Mouse (Mus musculus) fibroblast of lung, adult 2 months (primary cell): ENCODE data around the gene Map4k3.
"Not testable (repeated sequence)": the region's sequence is repeated elsewhere in the genome, so short reads cannot be mapped to it uniquely, and the experiment has no call there.

Experiments used
- DNase-seq: peaks from one replicate; pipeline ENCODE4 v3.0.0-alpha.2; 2011; ENCODE audit warnings: low read depth

Gene Map4k3

DNA sequence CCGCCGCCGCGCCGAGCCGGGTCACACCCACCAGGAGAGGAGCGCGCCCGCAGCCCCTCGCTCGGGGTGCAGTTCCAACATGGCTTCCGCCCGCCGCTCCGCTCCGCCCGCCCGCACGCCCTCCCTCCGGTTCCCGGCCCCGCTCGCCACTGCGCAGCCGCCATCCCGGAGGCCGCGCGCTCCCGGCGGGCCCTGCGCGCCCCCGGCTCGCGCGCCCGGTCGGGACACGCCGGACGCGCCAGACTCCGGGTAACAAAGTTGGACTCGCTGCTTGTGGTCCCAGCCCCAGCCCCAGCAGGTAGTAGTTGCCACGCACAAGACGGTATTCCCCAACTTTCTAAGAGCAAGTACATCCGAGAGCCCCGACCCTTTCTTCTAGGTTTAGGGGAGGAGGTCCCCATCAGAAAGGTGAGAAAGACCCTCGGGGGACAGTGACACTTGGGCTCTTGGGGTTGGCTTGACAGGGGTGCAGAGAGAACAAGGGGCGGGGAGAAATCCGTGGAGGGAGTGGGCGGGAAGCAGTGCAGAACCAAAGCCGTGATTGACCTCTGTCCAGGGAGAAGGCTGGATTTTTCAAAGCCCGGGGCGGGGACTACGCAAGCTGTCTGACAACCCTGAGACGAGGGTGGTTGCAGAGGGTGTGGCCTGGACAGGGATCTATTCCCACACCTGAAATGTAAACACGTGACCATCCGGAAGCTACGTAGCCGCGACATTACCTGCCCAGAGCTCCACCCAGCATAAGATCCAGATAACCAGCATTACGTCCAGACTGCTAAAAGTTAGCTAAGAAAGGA lies at the start of gene Map4k3:
Gene Map4k3 (minus strand): TSS at position 424 of the 797 bp plus-strand sequence.
- DNase-seq: no peak

DNA sequence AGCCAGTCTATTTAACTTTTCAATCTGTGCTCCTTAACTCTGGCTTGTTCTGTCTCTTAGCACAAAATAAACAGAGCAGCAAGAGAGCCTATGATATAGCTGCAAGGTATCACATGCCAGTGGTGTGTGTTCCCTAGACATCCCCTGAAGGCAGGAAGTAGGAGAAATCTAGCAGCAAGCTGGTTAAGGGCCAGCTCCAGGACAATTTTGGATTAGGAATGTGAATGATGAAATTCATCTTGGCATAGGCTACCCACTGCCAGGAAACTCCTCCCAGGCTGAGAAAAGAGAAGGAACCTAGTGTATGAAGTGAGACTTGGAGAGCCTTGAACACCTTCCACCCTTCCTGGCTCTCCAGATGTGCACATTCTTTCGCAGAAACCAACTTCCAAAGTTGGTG lies 49.3 kb upstream of the Map4k3 start:
- DNase-seq: no peak

DNA sequence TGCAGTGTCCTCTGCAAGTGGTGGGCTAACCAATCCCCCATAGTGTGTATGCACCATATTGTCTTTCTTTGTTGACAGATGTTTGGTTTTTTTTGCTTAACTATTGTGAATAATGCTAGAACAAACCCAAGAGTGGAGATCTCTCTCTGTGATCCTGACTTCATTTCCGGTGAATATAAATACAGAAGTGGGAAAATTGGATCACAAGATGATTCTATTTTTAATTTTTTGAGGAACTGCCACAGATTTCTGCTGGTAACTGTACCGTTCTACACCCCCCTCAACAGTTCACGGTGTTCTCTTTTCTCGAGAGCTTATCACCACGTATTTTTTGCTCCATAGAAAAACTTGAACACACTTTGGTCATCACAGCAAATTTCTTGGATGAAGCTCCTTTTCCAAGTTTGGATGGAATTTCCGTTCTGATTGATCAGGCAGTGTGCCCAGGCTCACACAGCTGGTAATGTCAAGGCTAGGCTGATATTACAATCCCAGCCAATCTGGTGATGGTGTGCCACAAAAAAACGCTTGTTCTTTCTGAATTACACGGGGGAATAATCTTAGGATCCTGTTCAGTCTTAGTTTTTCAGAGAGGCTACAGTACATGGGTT lies 47.0 kb upstream of the Map4k3 start:
- no peak for DNase-seq

DNA sequence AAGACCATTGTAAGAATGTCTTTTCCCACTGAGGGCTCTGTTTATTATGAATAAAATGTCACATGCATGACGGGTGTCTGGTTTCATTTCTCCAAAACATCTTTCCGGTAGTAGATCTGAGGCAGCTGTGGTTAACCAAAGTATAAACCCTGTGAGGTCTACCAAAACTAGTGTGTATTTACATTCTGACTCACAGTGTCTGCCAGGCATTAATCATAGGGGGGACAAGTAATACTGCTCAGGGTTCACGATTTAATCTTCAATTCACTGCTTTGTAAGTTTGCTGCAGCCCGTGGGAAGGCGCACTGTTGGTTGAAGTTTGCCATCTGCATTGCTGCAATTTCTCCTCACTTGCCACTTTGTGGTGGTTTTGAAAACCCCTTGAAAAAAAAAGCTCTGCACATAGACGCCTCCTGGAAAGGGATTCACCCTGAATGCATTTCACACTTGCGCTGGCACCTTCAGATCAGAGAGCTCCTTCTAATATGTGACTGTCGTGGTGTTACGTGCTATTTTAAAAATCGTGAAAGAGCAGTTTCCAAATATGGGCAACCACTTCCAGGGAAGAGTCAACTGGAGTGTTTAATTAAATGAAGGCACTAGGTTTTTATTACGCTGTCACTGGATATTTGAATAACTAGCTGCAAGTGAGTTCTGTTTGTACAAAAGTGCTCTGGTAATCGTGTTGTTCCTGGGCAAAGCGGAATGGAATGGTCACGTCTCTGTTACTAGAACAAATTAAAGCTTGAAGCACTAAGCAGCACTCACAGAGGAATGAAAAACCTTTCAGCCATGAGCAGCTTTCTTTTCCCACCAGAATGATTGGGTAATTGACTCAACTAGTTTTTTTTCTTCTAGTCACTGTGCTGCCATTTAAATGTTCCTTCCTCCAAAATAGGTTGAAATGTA lies 44.5 kb upstream of the Map4k3 start:
- peak; percentile 92 for DNase-seq

DNA sequence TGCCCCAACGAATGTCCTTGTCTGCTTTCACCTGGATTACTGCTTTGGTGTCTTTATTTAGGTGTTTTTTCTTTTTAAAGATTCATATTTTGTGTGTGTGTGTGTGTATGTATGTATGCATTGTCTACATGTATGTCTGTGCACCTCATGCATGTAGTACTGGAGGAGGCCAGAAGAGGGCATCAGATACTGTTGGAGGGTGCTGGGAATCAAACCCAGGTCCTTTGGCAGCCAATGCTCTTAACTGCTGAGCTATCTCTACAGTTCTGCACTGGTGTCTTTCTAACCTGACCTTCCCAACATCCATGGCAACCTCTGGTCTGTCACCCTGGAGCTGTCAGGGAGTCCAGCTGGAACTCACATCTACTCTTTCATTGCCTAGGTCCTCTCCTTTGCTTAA lies 41.8 kb upstream of the Map4k3 start:
- no peak for DNase-seq

DNA sequence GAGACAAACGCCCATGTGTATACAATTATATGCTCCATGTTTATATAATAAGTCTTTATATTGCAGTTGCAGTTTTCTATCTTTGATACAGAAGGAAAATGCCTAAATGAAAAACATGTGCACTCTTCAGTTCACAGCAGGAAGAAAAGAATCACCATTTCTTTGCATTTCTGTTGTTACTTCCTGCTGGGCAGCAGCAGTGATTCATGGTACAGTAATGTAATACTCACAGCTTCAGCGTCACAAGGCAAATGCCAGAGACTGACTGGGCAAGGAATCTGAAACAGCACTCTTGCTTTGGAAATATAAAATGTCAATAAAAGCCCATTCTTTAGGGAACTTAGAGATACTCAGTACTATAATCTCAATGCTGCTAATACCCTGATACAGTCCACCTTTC lies 36.9 kb upstream of the Map4k3 start:
- DNase-seq: no peak

DNA sequence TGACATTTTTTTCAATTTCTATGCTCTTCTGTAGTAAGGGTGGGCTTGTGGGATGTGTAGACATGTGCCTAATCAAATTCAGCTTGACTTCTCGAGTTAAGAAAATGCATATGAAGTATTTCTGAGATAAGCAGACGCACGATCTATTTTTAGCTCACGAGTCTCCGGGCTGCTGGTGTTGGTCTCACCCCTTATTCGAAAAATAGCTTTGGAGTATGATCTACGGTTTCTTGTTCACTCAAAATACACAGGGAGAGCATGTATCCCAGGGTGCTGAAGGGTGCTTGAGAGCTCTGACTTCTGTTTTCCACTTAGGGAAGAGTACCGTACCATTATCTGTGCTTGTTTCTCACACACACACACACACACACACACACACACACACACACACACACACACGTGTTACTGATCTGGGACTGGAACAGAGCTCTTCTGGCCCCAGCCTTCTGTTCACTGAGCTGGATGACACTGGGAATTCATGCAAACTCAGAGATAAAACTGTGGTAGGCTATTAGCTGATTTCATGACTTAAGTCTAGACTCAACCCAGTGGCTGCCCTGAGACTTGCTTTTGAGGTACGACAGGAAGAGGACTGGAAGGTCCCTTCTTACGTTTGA lies 34.9 kb upstream of the Map4k3 start:
- DNase-seq: no peak

DNA sequence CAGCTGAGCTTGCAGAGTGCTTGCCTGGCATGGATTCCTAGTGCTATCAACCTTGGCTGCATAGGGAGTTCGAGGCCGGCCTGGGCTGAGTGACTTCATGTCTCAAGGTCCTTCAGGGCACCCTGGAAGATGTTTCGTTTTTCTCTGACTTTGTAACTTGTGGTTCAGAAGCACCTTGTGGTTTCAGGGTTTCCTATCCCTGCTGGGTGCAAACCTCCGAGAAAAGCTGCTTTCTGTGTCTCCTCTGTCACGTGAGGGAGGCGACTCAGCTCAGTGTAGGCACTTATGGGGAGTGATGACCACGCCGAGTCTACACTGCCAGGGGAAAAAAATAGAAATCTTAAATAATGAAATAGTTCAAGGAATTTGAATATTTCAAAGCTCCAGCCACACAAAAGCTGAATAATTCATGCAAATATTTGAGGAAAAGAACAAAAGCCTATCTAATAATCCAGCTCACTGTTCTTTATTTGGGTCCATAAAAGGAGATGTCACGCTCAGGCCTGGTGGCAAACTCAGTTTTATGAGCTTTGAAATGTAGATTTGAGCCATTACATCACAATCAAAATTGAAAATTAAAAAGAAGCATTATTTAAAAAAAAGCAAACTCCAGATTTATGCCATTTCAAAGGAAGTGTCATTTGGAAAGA lies 34.2 kb upstream of the Map4k3 start:
- DNase-seq: no peak

DNA sequence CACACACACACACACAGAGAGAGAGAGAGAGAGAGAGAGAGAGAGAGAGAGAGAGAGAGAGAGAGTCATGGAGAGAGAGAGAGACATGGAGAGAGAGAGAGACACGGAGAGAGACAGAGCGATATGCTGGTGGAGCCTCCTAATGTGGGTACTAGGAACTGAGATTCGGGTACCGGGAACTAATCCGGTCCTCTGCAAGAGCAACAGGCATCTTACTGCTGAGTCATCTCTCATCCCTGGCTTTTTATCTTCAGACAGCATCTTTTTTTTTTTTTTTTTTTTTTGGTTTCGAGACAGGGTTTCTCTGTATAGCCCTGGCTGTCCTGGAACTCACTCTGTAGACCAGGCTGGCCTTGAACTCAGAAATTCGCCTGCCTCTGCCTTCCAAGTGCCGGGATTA lies 32.9 kb upstream of the Map4k3 start:
- not testable (repeated sequence) for DNase-seq

DNA sequence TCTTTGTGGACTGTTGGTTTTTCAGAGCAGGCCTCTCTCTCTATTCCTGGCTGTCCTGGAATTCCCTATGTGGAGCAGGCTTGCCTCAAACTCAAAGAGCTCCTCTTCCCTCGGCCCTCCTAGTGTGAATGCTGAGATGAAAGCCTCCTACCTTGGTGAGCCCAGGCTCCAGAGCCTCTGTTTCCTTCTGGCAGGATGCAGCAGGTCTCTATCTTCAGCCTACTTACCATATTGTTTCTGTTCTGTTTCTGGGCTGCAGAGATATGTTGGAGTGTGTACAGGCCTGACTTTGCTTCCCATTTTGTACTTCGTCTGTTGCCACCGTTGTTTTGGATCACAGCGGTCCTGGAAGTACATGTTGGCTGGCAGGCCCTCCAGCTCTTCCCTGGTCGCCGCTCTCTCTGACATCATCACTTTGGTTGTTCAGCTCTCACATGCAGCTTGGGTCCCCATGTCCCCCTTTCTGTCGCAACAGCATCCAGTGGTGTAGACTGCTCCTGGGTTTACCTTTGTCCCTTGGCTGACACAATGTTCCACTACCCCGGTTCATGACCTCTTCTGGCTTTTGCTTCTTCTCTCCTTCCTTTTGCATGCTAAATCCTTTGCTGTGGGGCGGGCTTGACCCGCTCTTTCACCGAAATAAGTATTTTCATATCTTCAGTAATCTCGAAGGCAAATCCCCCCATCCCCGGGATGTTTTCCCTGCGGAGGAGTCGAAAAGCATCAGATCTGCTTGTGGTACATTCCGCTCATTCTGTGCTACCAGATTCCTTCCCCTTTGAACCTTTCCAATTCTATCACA lies 32.3 kb upstream of the Map4k3 start:
- DNase-seq: no peak

DNA sequence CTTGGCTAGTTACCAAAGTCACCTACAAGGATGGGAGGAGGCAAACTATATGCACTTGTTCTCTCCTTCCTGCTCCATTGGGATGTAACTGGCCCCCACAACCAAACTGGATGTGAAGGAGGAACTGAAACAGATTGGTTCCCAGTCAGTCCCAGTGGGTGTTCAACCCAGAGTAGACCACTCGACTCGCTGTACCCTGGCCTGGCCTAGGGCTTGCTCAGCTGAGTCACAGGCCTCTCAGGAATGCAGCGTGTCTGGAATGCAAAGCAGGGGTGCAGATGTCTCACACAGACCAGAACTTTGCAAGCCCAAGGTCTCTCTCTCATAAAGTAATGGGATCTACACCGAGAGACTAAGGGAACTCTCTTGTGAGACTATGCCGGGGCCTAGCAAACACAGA lies 27.8 kb upstream of the Map4k3 start:
- no peak for DNase-seq

DNA sequence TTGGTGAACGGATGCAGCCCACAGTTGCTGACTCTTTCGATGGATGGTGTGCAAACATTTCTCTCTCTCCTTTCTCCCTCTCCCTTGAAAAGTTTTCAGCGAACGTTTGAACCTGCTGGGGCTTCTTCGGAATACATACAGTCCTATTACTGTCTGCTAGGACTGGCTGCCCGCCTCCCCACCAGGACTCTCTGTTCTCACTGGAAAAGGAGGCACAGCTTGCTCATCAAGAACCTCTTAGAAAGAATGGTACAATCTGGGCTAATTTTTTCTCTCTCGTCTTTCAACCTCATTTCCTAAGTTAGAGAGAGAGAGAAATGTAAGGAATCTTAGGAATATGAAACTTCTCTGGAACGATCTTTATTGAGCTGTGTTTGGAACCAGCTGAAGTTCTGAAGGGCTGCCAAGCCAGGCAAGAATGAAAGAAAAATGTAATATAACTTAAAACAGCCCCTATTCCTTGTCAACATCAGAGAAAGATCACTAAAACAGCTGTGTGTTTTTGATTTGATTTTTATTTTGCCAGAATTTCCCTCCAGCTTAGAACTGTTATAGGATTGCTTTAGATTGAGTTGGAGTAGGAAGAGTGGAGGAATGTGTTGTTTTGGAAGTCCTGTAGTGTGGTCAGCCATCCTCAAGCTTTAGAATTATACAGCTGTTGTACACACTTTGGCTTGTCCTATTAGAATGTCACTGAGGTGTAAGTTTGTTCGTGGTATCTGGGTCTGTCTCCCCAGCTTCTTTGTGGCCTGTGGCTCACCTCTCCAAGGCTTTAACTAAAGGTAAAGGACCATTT lies 27.0 kb upstream of the Map4k3 start:
- DNase-seq: no peak

DNA sequence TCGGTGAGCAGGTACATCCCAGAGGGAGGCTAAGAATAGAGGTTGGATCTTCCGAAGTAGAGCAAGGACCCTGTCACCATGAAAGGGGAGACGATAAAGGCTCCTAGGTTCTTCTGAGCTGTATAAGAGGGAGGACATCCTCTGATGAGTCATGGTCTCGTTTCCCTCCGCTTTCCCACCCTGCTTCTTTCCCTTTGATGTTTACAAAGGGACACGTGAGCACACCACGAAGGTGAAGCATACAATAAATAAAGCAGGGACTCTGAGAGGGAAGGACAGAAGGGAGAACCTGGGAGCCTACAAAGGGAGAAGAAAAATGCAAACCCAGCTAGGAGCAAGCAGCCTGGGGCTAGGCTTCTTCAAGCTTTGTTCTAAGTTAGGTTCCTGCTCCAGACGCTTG lies 26.3 kb upstream of the Map4k3 start:
- no peak for DNase-seq

DNA sequence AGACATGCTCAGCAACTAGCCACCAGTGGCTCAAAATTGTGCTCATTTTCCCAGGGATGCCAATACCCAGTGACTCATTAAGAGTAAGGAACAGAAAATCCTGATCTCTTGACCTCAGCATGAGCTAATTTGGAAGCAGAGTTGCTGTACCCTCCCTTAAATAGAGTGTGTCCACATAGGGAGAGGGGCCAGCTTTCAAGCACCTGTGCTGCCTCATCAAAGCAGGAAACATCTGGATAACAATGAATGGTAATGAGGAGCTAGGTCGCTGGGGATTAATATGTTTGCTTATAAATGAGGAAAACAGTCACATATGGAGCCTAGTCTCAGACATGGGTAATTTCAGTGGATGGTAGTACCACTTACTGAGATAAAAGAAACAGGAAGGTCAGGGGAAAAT lies 24.2 kb upstream of the Map4k3 start:
- DNase-seq: no peak

DNA sequence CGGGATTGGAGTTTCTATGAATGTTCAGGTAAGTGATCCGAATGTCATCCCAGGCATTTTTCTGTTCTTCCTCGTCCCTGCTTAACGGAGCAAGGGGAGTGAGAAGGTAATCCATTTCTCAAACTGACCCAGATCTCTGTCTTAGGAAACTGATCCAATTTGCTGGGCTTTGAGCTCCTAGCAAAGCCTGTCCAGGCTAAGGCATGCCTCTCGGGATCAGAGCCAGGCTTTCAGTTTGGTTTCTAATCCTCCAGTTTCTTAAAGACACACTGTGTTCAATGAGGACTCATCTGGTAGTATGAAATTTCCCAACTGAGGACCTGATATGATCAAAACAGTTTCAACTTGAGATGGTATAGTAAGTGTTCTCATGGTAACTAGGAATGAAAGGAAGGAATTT lies 11.1 kb upstream of the Map4k3 start:
- DNase-seq: no peak

DNA sequence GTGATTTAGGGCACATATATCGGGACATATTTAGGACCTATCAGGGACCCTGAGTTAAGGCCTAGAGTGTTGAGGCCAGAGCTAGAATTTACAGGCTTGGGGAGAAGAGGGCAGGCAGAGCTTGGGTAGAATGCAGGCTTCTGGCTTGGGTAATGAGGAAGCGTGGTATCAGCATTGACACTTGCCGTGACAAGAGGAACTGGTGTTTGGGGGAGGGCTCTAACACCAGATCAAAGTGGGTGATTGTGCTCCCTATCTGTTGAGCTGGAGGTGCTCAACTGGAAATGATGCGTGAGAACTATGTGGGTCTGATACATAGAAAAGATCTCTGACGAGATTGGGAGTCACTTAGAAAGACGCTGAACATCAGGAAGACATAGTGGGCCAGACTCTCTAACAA lies 6.4 kb upstream of the Map4k3 start:
- no peak for DNase-seq

DNA sequence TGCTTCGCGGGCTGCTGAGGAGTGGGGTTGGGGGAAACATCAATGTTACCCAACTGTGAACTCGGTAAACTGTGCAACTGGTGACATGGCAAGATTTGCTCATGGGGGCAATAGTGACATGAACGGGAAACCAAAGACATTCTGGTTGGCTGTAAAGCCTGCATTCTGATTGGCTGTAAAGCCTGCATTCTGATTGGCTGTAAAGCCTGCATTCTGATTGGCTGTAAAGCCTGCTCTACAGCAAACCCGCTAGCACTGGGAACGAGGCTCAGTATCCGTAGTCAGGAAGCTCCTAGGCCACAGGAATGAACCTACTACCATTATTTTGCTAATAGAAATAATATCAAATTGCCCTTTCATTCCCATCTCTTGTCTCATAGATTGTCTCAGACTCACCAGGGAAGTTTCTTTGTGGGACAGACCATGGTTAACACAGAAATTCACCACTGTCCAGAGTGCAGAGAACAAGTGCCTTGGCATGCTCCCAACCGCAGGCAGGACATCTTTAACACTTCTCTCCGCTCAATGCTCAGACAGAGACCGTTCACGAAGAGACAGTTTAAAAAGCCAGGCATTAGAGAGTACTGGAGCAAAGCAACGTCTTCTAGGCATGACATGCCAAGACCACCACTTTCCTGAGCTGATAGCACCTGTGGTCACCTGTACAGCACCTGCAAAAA lies 5.0 kb upstream of the Map4k3 start:
- DNase-seq: no peak

DNA sequence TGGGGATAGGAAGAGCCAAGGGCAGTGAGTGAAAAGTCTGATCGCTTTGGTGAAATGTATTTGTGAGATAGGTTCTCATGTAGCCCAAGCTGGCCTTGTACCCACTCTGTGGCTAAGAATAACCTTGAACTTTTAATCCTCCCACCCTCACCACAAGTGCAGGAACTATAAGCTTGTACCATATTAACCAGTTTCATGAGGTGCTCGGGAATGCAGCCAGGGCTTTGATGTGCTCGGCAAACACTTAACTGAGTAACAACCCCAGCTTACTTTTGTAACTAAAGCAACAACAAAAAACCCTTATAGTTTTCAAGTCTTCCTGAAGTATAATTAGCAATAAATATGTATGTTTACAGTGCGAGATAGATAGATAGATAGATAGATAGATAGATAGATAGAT lies 4.0 kb upstream of the Map4k3 start:
- DNase-seq: no peak

DNA sequence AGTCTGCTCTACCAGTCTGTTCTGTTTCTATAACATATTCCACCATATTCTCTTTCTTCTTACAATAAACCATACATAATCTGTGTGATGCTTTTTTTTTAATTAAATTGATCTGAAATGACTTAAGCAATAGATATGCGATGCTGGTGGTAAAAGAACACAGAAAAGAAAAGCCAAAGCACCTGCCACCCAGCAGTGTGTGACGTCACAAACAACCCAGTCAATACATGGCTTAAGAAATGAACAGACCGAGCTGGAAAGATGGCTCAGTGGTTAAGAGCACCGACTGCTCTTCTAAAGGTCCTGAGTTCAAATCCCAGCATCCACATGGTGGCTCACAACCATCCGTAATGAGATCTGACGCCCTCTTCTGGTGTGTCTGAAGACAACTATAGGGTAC lies 2.0 kb upstream of the Map4k3 start:
- not testable (repeated sequence) for DNase-seq

DNA sequence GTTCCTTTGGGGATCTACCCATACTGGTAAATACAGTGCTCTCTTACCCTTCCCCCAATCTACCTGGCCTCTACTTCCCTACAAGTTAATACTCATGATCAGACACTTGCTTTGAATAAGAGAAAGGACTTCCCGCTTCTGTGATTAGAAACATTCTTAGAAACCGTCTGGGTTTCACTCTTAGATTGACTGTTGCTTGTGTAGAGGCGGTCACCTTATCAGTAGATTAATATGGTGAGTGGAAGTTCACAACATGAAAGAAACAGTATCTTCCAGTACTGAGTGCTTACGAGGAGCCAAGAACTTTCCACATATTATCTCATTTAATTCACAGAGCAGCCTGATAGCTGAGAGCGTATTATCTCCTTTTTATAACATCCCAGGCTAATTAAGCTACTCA lies 1.5 kb upstream of the Map4k3 start:
- no peak for DNase-seq
